Mouse (Mus musculus) C2C12 (cell line): Measurements from ENCODE around the gene Ccdc62.

Experiments used
- CTCF ChIP-seq: IDR thresholded peaks from one replicate; pipeline ENCODE4 v1.5.1; 2011; ENCODE audit not compliant: control insufficient read depth, insufficient read depth, insufficient read length
- FOSL1 ChIP-seq: IDR thresholded peaks from one replicate; pipeline ENCODE4 v1.8.0; 2011; ENCODE audit warnings: mild to moderate bottlenecking, low read length; ENCODE audit not compliant: poor library complexity, insufficient read depth, severe bottlenecking
- MAX ChIP-seq: IDR thresholded peaks from one replicate; pipeline ENCODE4 v1.6.1; 2011; ENCODE audit warnings: mild to moderate bottlenecking, control low read depth
- MYOD1 ChIP-seq: IDR thresholded peaks from one replicate; pipeline ENCODE4 v1.6.1; 2011; ENCODE audit warnings: low read depth; ENCODE audit not compliant: control insufficient read depth, insufficient read length
- MYOG ChIP-seq: IDR thresholded peaks from one replicate; pipeline ENCODE4 v1.6.1; 2011; ENCODE audit not compliant: control insufficient read depth, insufficient read length; ENCODE audit errors: extremely low read depth
- USF1 ChIP-seq: IDR thresholded peaks from one replicate; pipeline ENCODE4 v1.6.1; 2011; ENCODE audit warnings: low read depth, mild to moderate bottlenecking, control low read depth, moderate library complexity

DNA sequence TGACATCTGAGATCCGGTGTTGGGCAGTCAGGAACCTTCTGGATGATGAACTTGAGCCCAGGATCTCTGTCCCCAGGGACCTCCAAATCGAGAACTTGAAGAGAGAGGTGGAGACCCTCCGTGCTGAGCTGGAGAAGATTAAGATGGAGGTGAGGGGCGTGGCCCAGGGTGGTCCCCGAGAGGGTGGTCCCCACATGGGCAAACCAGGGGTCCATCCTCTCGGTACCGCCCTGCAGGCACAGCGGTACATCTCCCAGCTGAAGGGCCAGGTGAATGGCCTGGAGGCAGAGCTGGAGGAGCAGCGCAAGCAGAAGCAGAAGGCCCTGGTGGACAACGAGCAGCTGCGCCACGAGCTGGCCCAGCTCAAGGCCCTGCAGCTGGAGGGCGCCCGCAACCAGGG lies 66.2 kb downstream of the Ccdc62 start:
- TF ChIP-seq USF1 (no peak), MAX (no peak), CTCF (no peak), MYOG (no peak), FOSL1 (no peak), MYOD1 (no peak)
